Mouse (Mus musculus): ENCODE measurements at regions not wholly inside any gene's neighbourhood (a gene's known extent, or its start where the extent isn't known, plus 50 kb on each side); places are given as distances from the start of the nearest gene placed in this dataset.

- ATAC-seq = no peak
- no peaks in the 10 kb centered on the region for H3K27me3 ChIP-seq
- H3K9me3 ChIP-seq = no peaks in the 10 kb centered on the region; the same call in 1 of the 2 replicates
- WGBS = 62% methylated on average over 1 of the region's 1 CpGs
- H3K4me2 ChIP-seq (replicated peaks) = no peak overlapping the region
- H3K4me1 ChIP-seq (replicated peaks) = no peaks in the 10 kb centered on the region
- H3K9ac ChIP-seq (replicated peaks) = no peak overlapping the region
- no peak overlapping the region for H3K4me3 ChIP-seq (replicated peaks)
- no peak overlapping the region for H3K27ac ChIP-seq
- no peaks in the 10 kb centered on the region for H3K36me3 ChIP-seq
Measured at GRCm38 (mm10) chr5:38967010-38967409, 90.4 kb upstream of the Clnk start.

- Histone ChIP-seq H3K4me3 (replicated peaks) (no peak overlapping the region), H3K9ac (replicated peaks) (no peak overlapping the region), H3K27ac (no peak overlapping the region), H3K27me3 (no peaks in the 10 kb centered on the region), H3K9me3 (no peaks in the 10 kb centered on the region), H3K36me3 (no peaks in the 10 kb centered on the region), H3K4me1 (replicated peaks) (no peaks in the 10 kb centered on the region), H3K4me2 (replicated peaks) (no peak overlapping the region)
- no peak for ATAC-seq
Measured at GRCm38 (mm10) chr5:38964445-38964844, 87.8 kb upstream of the Clnk start.

- 78% methylated on average over 9 of the region's 9 CpGs for WGBS
- Histone ChIP-seq H3K4me3 (replicated peaks) (no peak overlapping the region), H3K4me2 (replicated peaks) (no peak overlapping the region), H3K4me1 (replicated peaks) (no peaks in the 10 kb centered on the region), H3K9ac (replicated peaks) (no peak overlapping the region), H3K27me3 (no peaks in the 10 kb centered on the region), H3K27ac (no peak overlapping the region), H3K9me3 (no peaks in the 10 kb centered on the region), H3K36me3 (no peaks in the 10 kb centered on the region)
- no peak for ATAC-seq
Measured at GRCm38 (mm10) chr5:38950520-38951288, 74.1 kb upstream of the Clnk start.

GRCm38 (mm10) chr5:38945903-38946686 is 69.5 kb upstream of the Clnk start:
- Histone ChIP-seq H3K27me3 (no peaks in the 10 kb centered on the region), H3K4me2 (replicated peaks) (no peak overlapping the region), H3K4me3 (replicated peaks) (no peak overlapping the region), H3K27ac (no peak overlapping the region), H3K36me3 (no peaks in the 10 kb centered on the region), H3K4me1 (replicated peaks) (no peaks in the 10 kb centered on the region), H3K9me3 (no peaks in the 10 kb centered on the region), H3K9ac (replicated peaks) (no peak overlapping the region)
- ATAC-seq = no peak
- WGBS = 83% methylated on average over 5 of the region's 5 CpGs

- no peak overlapping the region for H3K4me2 ChIP-seq (replicated peaks)
- H3K9ac ChIP-seq (replicated peaks) = no peak overlapping the region
- ATAC-seq = no peak
- H3K27me3 ChIP-seq = no peaks in the 10 kb centered on the region
- no peak overlapping the region for H3K4me3 ChIP-seq (replicated peaks)
- H3K9me3 ChIP-seq = no peaks in the 10 kb centered on the region
- H3K27ac ChIP-seq = no peak overlapping the region
- no peaks in the 10 kb centered on the region for H3K4me1 ChIP-seq (replicated peaks)
- WGBS = 80% methylated on average over 7 of the region's 7 CpGs
- H3K36me3 ChIP-seq = no peaks in the 10 kb centered on the region
Measured at GRCm38 (mm10) chr5:38932382-38933079, 55.9 kb upstream of the Clnk start.

- no peak overlapping the region for H3K27ac ChIP-seq
- no peak overlapping the region for H3K4me2 ChIP-seq (replicated peaks)
- no peaks in the 10 kb centered on the region for H3K36me3 ChIP-seq
- no peaks in the 10 kb centered on the region for H3K9me3 ChIP-seq
- 81% methylated on average over 3 of the region's 3 CpGs for WGBS
- no peak for ATAC-seq
- no peaks in the 10 kb centered on the region for H3K4me1 ChIP-seq (replicated peaks)
- H3K9ac ChIP-seq (replicated peaks) = no peak overlapping the region
- H3K27me3 ChIP-seq = no peaks in the 10 kb centered on the region
- H3K4me3 ChIP-seq (replicated peaks) = no peak overlapping the region
Measured at GRCm38 (mm10) chr5:38927051-38927450, 50.4 kb upstream of the Clnk start.
